Mouse (Mus musculus) small intestine, adult 2 months (tissue): Measurements from ENCODE around the gene Zmynd8.

ENCODE experiments used
- CTCF ChIP-seq: fragments of 200-500 bp; IDR thresholded peaks from 2 replicates; pipeline ENCODE4 v1.5.1; 2012; ENCODE audit warnings: low read depth, mild to moderate bottlenecking, control low read depth, inconsistent platforms, low read length, moderate library complexity, mixed read lengths; ENCODE audit not compliant: insufficient replicate concordance, insufficient read length; ENCODE audit errors: extremely low read depth
- POLR2A ChIP-seq: fragments of 200-500 bp; IDR thresholded peaks from 2 replicates; pipeline ENCODE4 v1.6.1; 2012; ENCODE audit warnings: low read depth, mild to moderate bottlenecking, control low read depth, inconsistent platforms, low read length, moderate library complexity

GRCm38 (mm10) chr2:165875406-165875955 is 23.3 kb downstream of the Zmynd8 start:
- TF ChIP-seq POLR2A = no peak
- no peak for TF ChIP-seq CTCF
